Mouse (Mus musculus) retina, postnatal 7 days (tissue): ENCODE measurements around the gene Fnip1.

ENCODE experiments used
- DNase-seq: peaks from one replicate; pipeline ENCODE4 v3.0.0-alpha.2; 2012; ENCODE audit warnings: low read depth, low spot score

The Fnip1 gene

DNA sequence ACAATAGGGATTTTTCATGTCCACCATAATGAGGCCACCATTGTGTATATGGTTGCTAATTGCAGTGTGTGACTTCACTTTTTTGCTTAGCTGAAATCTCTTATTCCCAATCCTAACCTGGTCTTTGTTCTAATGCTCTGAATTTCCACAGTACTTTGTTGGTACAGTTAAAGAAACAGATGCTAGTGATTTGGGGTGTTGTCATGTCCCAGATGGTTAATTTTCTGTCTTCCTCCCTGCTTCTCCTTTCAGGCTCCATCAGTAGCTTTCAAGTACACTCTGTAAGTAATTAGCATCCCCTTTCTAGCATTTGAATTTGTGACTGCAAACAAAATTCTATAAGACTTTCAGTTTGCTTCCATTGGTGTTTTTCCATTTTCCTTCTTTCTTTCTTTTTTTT, 102.3 kb downstream of the Fnip1 start:
- no peak for DNase-seq

DNA sequence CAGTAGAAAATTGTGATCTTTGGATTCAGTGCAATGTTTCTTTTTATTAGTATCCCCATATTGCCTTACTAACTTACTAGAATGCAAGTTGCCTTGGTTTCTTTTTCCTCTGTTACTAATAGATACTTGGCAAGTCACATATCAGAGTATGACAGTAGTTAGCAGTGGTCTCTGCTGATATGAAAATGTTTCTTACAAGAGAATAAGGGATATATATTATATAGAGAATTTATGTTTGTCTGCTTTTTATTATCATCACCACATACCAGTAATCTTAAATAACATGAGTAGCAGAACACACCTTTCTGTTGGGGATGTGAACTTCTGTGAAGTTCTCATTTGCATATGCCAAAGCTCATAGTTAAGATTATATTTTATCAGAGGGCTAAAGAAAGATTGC, 104.4 kb downstream of the Fnip1 start:
- DNase-seq, result no peak

DNA sequence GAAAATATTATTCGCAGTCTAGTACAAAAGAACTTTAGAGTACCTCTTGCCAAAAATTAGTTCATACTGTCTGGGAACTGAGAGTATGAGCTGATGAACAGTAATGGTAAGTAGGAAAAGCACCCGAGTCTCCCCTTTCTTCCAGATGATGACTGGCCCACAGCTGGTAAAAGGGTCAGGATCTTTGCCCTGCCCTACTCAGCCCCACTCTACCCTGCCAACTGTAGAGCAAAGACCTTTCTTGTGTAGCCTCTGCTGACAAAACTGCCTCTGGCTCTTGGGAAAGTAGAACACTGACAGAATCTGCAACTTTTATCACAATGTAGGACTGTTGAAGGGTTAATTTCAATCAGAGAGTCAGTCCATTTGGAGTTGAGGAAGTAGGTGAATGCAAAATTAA, 117.0 kb downstream of the Fnip1 start:
- DNase-seq, result no peak

DNA sequence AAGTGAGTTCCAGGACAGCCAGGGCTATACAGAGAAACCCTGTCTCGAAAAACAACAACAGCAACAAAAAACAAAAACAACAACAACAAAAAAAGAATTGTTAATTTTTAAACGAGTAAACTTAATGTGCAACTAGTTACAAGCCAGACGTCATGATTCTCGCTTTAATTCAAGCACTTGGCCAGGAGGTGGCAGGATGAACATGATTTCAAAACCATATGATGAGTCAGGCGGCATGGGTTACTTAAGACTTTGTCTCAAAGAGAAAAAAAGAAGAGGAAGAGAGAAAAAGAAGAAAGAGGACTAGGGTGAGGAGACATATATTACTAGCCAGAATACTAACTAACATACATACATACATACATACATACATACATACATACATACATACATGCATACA, 124.8 kb downstream of the Fnip1 start:
- peak; percentile 2 for DNase-seq
